Mouse (Mus musculus): Measurements from ENCODE around the gene Slc13a4. TPM values are rescaled to one million over a fixed set of nuclear protein-coding genes. Genes with fewer than 3 reads are reported as not detected.
A peak's percentile ranks its signal among the peaks of the same experiment; 100 is the strongest.

Gene Slc13a4
- polyA plus RNA-seq, 1 experiment = not detected

DNA sequence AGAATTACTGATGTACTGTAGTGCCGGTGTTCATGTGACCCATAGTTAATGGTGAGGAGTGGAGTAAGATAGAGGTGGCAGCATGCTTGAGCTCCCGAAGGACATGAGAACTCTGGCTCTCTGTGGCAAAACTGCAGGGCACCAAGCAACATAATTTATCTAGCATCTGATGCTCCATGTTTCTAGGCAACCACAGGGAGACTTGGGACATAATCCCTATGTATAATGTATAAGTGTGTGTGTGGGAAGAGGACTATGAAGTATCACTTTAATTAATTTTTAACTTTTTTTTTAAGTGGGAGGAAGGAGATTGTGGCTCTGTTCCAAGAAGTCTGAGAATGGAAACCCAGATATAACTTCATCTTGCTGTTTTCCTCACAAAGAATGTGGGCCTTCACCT is 13.0 kb downstream of the Slc13a4 start:
- 68% methylated on average over 2 of the region's 2 CpGs for WGBS

DNA sequence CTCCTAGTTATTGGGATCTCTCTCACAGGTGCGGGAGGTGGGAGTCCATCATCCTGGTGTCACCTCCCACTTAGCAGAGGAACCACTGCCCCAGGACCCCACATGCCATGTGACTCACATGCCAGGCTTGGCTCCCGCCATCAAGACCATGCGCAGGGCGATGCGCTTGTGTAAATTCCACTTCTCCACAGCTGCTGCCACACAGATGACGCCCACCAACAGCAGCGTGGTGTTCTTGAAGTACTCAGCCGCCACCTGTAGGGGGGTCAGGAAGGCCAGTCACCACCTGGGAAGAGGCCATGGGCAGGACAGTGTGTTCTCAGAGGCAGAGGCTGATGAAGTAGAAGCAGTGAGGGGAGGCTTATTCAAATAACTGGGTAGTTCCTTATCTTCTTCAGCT is 18.3 kb downstream of the Slc13a4 start:
- peaks cover 21% of the 10 kb centered on the region for H3K4me1 ChIP-seq (ENCODE audit: control insufficient read depth, insufficient read depth, low read length)
- H3K27ac ChIP-seq (ENCODE audit: insufficient read depth, low read depth, low read length) = no peak overlapping the region
- TF ChIP-seq POLR2A (IDR thresholded peaks at IDR 0.05; ENCODE audit: insufficient read depth, low read depth, low read length) (no peak), CTCF (IDR thresholded peaks at IDR 0.05; ENCODE audit: insufficient read depth, low read depth, low read length) (no peak)
- no peak overlapping the region for H3K4me3 ChIP-seq (ENCODE audit: insufficient read depth, low read depth, low read length)
- 96% methylated on average over 8 of the region's 8 CpGs for WGBS

More for the DNA sequence above, 13.0 kb downstream of the Slc13a4 start:
- Histone ChIP-seq H3K4me3 (ENCODE audit: insufficient read depth, low read depth, low read length) (no peak overlapping the region), H3K4me1 (ENCODE audit: control insufficient read depth, insufficient read depth, low read length) (peaks cover 8% of the 10 kb centered on the region; the same call in 1 of the 2 replicates), H3K27ac (ENCODE audit: insufficient read depth, low read depth, low read length) (no peak overlapping the region)
- TF ChIP-seq POLR2A (IDR thresholded peaks at IDR 0.05; ENCODE audit: insufficient read depth, low read depth, low read length) (no peak), CTCF (IDR thresholded peaks at IDR 0.05; ENCODE audit: insufficient read depth, low read depth, low read length) (no peak)

DNA sequence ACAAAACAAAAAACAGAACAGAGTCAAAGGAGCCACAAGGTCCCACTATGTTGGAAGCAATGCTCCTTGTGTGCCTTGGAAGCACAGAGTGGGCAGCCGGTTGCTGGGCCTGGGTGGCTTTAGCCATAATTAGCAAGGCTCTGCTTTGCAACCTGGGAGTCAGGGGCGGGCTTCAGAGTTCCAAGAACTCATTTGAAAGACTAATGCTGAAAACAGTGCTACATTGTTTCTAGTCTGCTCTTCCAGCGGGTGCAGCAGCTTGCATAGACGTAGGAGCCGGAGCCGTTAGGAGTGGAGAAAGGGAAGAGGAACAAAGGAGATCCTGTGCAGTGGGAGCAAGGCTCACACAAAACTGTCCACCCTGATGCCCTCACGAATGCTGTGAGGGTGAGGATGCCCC is 19.0 kb downstream of the Slc13a4 start:
- no peak for TF ChIP-seq CTCF (IDR thresholded peaks at IDR 0.05; ENCODE audit: insufficient read depth, low read depth, low read length)
- TF ChIP-seq POLR2A (IDR thresholded peaks at IDR 0.05; ENCODE audit: insufficient read depth, low read depth, low read length) = no peak
- Histone ChIP-seq H3K4me1 (ENCODE audit: control insufficient read depth, insufficient read depth, low read length) (peaks cover 21% of the 10 kb centered on the region), H3K4me3 (ENCODE audit: insufficient read depth, low read depth, low read length) (no peak overlapping the region), H3K27ac (ENCODE audit: insufficient read depth, low read depth, low read length) (peak overlapping the region; percentile 55)
- WGBS = 25% methylated on average over 7 of the region's 7 CpGs

DNA sequence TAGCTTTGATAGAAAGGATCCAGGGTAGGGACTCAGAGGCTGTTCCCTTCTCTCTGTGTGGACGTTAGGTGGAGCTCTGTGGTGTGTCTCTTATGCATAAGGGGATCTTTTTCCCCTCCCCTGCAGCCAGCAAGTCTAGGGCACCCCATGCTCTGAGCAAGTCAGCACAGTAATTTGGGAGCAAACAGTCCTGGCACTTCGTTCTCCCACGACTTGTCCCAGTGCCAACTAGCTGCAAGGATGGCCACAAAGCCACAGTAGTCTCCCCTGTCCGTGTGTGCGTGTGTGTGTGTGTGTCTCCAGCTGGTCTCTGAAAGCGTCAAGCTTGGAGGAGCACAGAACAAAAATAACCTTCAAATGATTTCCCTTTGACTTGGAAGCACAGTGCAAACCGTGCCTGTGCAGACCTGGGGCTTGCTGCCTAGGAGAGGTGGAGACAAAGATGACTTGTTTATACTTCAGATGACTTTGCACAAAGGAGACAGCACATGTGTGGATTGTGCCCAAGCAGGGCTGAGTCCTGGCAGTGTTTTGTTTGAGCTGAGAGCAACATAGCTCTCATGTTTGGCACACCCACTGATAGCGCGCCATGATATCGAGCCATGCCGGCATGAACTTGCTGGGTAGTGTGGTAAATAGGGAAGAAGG is 19.7 kb downstream of the Slc13a4 start:
- no peak for TF ChIP-seq CTCF (IDR thresholded peaks at IDR 0.05; ENCODE audit: insufficient read depth, low read depth, low read length)
- TF ChIP-seq POLR2A (IDR thresholded peaks at IDR 0.05; ENCODE audit: insufficient read depth, low read depth, low read length) = no peak
- Histone ChIP-seq H3K4me1 (ENCODE audit: control insufficient read depth, insufficient read depth, low read length) (peaks cover 21% of the 10 kb centered on the region), H3K27ac (ENCODE audit: insufficient read depth, low read depth, low read length) (peak overlapping the region; percentile 42; the same call in 1 of the 2 replicates), H3K4me3 (ENCODE audit: insufficient read depth, low read depth, low read length) (no peak overlapping the region)
- 16% methylated on average over 11 of the region's 11 CpGs for WGBS

DNA sequence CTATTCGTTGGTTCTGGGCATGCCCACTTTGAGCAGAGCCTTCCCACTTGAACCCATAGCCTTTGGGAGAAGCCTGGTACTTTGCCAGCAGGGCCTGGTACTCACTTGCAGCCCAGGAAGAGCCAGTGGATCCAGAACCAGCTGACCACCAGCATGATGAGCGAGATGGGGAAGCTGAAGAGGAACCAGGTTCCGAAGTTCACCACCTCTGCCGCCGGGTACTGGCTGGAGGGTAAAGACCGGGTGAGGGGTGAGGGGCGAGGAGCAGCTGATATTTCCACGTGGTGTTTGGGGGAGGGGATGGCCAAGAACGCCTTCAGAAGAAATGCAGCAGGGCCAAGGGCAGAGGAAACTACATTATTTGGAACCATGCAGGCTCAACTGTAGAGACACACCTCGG is 28.6 kb downstream of the Slc13a4 start:
- no peak for TF ChIP-seq CTCF (IDR thresholded peaks at IDR 0.05; ENCODE audit: insufficient read depth, low read depth, low read length)
- no peak for TF ChIP-seq POLR2A (IDR thresholded peaks at IDR 0.05; ENCODE audit: insufficient read depth, low read depth, low read length)
- H3K4me1 ChIP-seq (ENCODE audit: control insufficient read depth, insufficient read depth, low read length) = no peaks in the 10 kb centered on the region
- H3K4me3 ChIP-seq (ENCODE audit: insufficient read depth, low read depth, low read length) = no peak overlapping the region
- H3K27ac ChIP-seq (ENCODE audit: insufficient read depth, low read depth, low read length) = no peak overlapping the region
- 87% methylated on average over 10 of the region's 10 CpGs for WGBS

DNA sequence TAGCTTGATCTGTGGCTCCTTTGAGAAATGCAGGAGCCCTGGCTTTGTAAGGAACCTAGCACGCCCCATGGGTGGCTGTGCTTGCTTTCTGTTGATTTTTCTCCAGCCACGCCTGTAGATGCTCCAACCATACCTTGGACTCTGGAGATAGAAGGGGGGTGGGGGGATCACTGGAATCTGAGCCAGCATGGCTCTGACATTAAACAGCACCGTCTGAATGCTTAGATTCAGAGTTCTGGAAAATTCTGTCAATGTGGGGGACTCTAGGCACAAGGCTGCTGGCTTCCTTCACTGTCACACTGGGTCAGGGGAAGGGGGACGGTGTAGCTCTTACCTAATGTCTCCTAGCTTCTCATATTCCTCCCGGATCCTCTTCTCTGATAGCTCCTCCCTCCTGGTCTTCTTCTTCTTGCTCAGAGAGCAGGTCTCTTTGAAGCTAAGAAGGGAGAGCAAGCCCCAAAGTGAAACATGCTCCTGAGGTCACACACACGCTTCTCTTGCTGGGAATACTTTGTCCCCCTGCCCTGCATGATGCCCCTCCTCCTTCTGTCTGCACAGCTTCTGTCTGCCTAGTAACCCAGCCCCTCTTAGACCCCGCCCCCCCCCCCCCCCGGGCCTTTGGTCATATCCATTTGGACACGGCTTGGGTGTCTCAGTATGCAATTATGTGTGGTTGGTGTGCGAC is 29.9 kb downstream of the Slc13a4 start:
- Histone ChIP-seq H3K27ac (ENCODE audit: insufficient read depth, low read depth, low read length) (no peak overlapping the region), H3K4me1 (ENCODE audit: control insufficient read depth, insufficient read depth, low read length) (no peaks in the 10 kb centered on the region), H3K4me3 (ENCODE audit: insufficient read depth, low read depth, low read length) (no peak overlapping the region)
- no peak for TF ChIP-seq POLR2A (IDR thresholded peaks at IDR 0.05; ENCODE audit: insufficient read depth, low read depth, low read length)
- TF ChIP-seq CTCF (IDR thresholded peaks at IDR 0.05; ENCODE audit: insufficient read depth, low read depth, low read length) = no peak
- WGBS = 66% methylated on average over 10 of the region's 10 CpGs

DNA sequence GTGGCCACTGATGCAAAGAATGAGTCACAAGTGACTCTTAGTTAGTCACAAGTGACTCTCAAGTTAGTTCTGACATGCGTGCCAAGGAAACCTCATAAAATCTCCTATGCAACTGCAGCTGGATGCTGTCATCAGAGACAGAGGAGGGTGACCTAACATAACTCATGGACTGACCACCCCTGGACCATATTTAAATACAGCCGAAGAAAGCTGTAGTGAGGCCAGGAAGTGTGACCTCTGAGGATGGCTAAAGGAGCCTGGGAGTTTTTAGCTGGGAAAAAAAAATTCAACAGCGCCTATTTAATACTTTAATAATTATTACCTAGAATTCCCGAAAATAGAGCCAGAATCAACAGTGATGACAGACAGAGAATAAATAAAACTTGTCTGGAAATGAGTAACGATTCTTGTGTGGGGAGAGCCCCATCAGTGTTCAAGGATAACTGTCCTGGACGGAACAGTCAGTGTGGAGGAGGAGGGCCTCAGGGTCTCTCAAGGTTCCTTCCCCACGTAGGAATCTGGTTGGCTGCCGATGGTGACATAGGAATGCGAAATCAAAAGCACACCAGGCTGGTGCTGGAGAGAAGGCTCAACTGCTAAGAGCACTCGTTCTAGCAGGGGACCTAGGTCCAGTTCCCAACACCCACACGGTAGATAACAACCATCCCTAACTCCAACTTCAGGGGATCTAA is 34.4 kb downstream of the Slc13a4 start:
- TF ChIP-seq CTCF (IDR thresholded peaks at IDR 0.05; ENCODE audit: insufficient read depth, low read depth, low read length) (no peak), POLR2A (IDR thresholded peaks at IDR 0.05; ENCODE audit: insufficient read depth, low read depth, low read length) (no peak)
- 86% methylated on average over 11 of the region's 11 CpGs for WGBS
- no peaks in the 10 kb centered on the region for H3K4me1 ChIP-seq (ENCODE audit: control insufficient read depth, insufficient read depth, low read length)
- H3K4me3 ChIP-seq (ENCODE audit: insufficient read depth, low read depth, low read length) = no peak overlapping the region
- H3K27ac ChIP-seq (ENCODE audit: insufficient read depth, low read depth, low read length) = no peak overlapping the region

DNA sequence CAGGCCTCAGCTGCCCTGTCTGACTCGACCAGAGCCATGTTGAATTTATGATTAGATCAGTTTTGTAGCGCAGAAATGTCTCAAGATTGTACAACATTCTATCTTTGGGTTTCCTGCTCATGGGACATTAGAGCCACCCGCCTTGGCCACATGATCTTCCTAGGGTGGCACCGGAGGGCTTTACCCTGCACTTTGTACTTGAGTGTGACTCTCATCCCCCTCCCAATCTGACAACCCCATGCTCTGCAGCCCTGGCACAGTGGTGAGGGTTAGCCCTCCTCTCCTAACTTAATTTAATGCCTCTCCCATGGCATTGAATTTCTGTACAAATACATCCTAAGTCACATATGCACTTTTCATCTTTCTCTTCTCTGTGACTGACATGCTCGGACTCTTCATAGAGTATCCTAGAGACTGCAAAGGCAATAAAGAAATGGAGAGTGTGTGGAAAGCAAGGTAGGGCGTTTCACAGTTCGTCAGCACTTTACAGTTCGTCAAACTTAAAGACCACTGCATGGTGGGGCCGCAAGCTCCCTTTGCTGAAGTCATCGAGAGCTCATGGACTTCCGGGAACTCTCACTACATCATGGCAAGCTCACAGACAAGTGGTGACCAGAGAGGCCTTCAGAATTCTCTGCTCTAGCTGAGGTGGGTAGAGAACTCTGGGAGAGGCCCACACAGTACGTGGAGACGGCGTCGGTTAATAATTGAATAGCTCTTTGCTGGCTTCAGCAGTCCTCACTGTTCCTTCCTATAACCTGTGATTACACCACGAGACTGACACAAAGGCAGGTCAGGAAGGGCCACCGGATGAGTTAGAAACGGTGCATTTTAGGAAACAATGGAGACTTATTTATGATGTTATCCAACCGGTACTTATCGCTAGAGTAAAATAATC is 35.8 kb downstream of the Slc13a4 start:
- WGBS = 85% methylated on average over 20 of the region's 20 CpGs
- Histone ChIP-seq H3K4me3 (ENCODE audit: insufficient read depth, low read depth, low read length) (no peak overlapping the region), H3K4me1 (ENCODE audit: control insufficient read depth, insufficient read depth, low read length) (no peaks in the 10 kb centered on the region), H3K27ac (ENCODE audit: insufficient read depth, low read depth, low read length) (no peak overlapping the region)
- TF ChIP-seq POLR2A (IDR thresholded peaks at IDR 0.05; ENCODE audit: insufficient read depth, low read depth, low read length) = no peak

All from olfactory bulb, adult 2 months (tissue).